Mouse (Mus musculus): ENCODE measurements around the gene Clec2h. TPM values are rescaled to one million over a fixed set of nuclear protein-coding genes. Genes with fewer than 3 reads are reported as not detected.
A peak's percentile ranks its signal among the peaks of the same experiment; 100 is the strongest.
"Not testable (repeated sequence)": the region's sequence is repeated elsewhere in the genome, so short reads cannot be mapped to it uniquely, and the experiment has no call there.

Gene Clec2h
- total RNA-seq (2021), result under 1 TPM in 1 of 2 experiments, not detected in 1; 0.31 TPM

- intact Hi-C loops (cut with DNase I), result no loop called here
- no peak for DNase-seq
Measured at GRCm38 (mm10) chr6:128662206-128662605, at the start of gene Clec2h. TSS of gene Clec2h (plus strand) at chr6:128662385.

GRCm38 (mm10) chr6:128622733-128623132 lies 39.5 kb upstream of the Clec2h start:
- DNase-seq, result no peak
- intact Hi-C loops (cut with DNase I), result no loop called here

GRCm38 (mm10) chr6:128623433-128623832 lies 38.8 kb upstream of the Clec2h start, which contains the start of gene Klrb1a:
TSS of gene Klrb1a (minus strand) at chr6:128623533.
- DNase-seq, result not testable (repeated sequence)

GRCm38 (mm10) chr6:128624425-128624824 lies 37.8 kb upstream of the Clec2h start:
- intact Hi-C loops (cut with DNase I), result no loop called here
- DNase-seq, result no peak

More at GRCm38 (mm10) chr6:128623433-128623832, 38.8 kb upstream of the Clec2h start, which contains the start of gene Klrb1a:
- intact Hi-C loops (cut with DNase I), result not testable (repeated sequence)

- intact Hi-C loops (cut with DNase I); DNase-seq: not testable (repeated sequence)
Measured at GRCm38 (mm10) chr6:128625246-128625645, 36.9 kb upstream of the Clec2h start.

- intact Hi-C loops (cut with DNase I), result not testable (repeated sequence)
- DNase-seq, result peak; percentile 25 to 45
Measured at GRCm38 (mm10) chr6:128629771-128630739, 32.1 kb upstream of the Clec2h start.

GRCm38 (mm10) chr6:128630912-128631905 lies 31.0 kb upstream of the Clec2h start:
- intact Hi-C loops (cut with DNase I); DNase-seq: not testable (repeated sequence)

- intact Hi-C loops (cut with DNase I), result no loop called here
- DNase-seq, result no peak
Measured at GRCm38 (mm10) chr6:128640673-128641072, 21.5 kb upstream of the Clec2h start.

- intact Hi-C loops (cut with DNase I), result no loop called here
- no peak for DNase-seq
Measured at GRCm38 (mm10) chr6:128641116-128641716, 21.0 kb upstream of the Clec2h start.

- intact Hi-C loops (cut with DNase I), result no loop called here
- DNase-seq, result no peak
Measured at GRCm38 (mm10) chr6:128643999-128644398, 18.2 kb upstream of the Clec2h start.

GRCm38 (mm10) chr6:128644694-128645093 lies 17.5 kb upstream of the Clec2h start:
- intact Hi-C loops (cut with DNase I); DNase-seq: not testable (repeated sequence)

GRCm38 (mm10) chr6:128645708-128646107 lies 16.5 kb upstream of the Clec2h start:
- intact Hi-C loops (cut with DNase I); DNase-seq: not testable (repeated sequence)

GRCm38 (mm10) chr6:128649681-128650080 lies 12.5 kb upstream of the Clec2h start:
- intact Hi-C loops (cut with DNase I), result no loop called here
- no peak for DNase-seq

GRCm38 (mm10) chr6:128650187-128650586 lies 12.0 kb upstream of the Clec2h start:
- no peak for DNase-seq
- intact Hi-C loops (cut with DNase I), result no loop called here

- intact Hi-C loops (cut with DNase I), result not testable (repeated sequence)
Measured at GRCm38 (mm10) chr6:128650827-128651226, 11.4 kb upstream of the Clec2h start.

GRCm38 (mm10) chr6:128652938-128653337 lies 9.2 kb upstream of the Clec2h start:
- intact Hi-C loops (cut with DNase I), result no loop called here
- no peak for DNase-seq

More at GRCm38 (mm10) chr6:128650827-128651226, 11.4 kb upstream of the Clec2h start:
- DNase-seq, result not testable (repeated sequence)

- intact Hi-C loops (cut with DNase I), result no loop called here
- no peak for DNase-seq
Measured at GRCm38 (mm10) chr6:128661249-128661648, 936 bp upstream of the Clec2h start.

- intact Hi-C loops (cut with DNase I), result no loop called here
- DNase-seq, result no peak
Measured at GRCm38 (mm10) chr6:128669936-128670335, 7.8 kb downstream of the Clec2h start.

GRCm38 (mm10) chr6:128679574-128679973 lies 17.4 kb downstream of the Clec2h start:
- intact Hi-C loops (cut with DNase I), result no loop called here
- no peak for DNase-seq

GRCm38 (mm10) chr6:128701691-128702090 lies 39.5 kb downstream of the Clec2h start:
- intact Hi-C loops (cut with DNase I), result no loop called here
- DNase-seq, result no peak
